Mouse (Mus musculus): ENCODE data around the gene Dmxl2. TPM values are rescaled to one million over a fixed set of nuclear protein-coding genes. Genes with fewer than 3 reads are reported as not detected.

The Dmxl2 gene
- total RNA-seq, 2 experiments from 2014 or later = 7.1 to 8.7 TPM

- DNase-seq (ENCODE audit: low spot score in 2 of 2) = peak; percentile 25 to 31
Measured at GRCm38 (mm10) chr9:54500832-54501452, 484 bp downstream of the Dmxl2 start.

GRCm38 (mm10) chr9:54499791-54500190 lies 1.6 kb downstream of the Dmxl2 start:
- no peak for DNase-seq (ENCODE audit: low spot score in 2 of 2)

GRCm38 (mm10) chr9:54499291-54499690 lies 2.1 kb downstream of the Dmxl2 start:
- no peak for DNase-seq (ENCODE audit: low spot score in 2 of 2)

- no peak for DNase-seq (ENCODE audit: low spot score in 2 of 2)
Measured at GRCm38 (mm10) chr9:54490431-54490830, 11.0 kb downstream of the Dmxl2 start.

GRCm38 (mm10) chr9:54489599-54489998 lies 11.8 kb downstream of the Dmxl2 start:
- DNase-seq (ENCODE audit: low spot score in 2 of 2) = no peak

GRCm38 (mm10) chr9:54484927-54485326 lies 16.5 kb downstream of the Dmxl2 start:
- DNase-seq (ENCODE audit: low spot score in 2 of 2) = no peak

- no peak for DNase-seq (ENCODE audit: low spot score in 2 of 2)
Measured at GRCm38 (mm10) chr9:54483215-54483614, 18.2 kb downstream of the Dmxl2 start.

- no peak for DNase-seq (ENCODE audit: low spot score in 2 of 2)
Measured at GRCm38 (mm10) chr9:54482763-54483162, 18.7 kb downstream of the Dmxl2 start.

GRCm38 (mm10) chr9:54479054-54479453 lies 22.4 kb downstream of the Dmxl2 start:
- no peak for DNase-seq (ENCODE audit: low spot score in 2 of 2)

- no peak for DNase-seq (ENCODE audit: low spot score in 2 of 2)
Measured at GRCm38 (mm10) chr9:54478117-54478516, 23.3 kb downstream of the Dmxl2 start.

GRCm38 (mm10) chr9:54474546-54474945 lies 26.9 kb downstream of the Dmxl2 start:
- DNase-seq (ENCODE audit: low spot score in 2 of 2) = no peak

- no peak for DNase-seq (ENCODE audit: low spot score in 2 of 2)
Measured at GRCm38 (mm10) chr9:54474031-54474430, 27.4 kb downstream of the Dmxl2 start.

GRCm38 (mm10) chr9:54472784-54473183 lies 28.6 kb downstream of the Dmxl2 start:
- no peak for DNase-seq (ENCODE audit: low spot score in 2 of 2)

- DNase-seq (ENCODE audit: low spot score in 2 of 2) = no peak
Measured at GRCm38 (mm10) chr9:54469339-54469738, 32.1 kb downstream of the Dmxl2 start.

- no peak for DNase-seq (ENCODE audit: low spot score in 2 of 2)
Measured at GRCm38 (mm10) chr9:54467433-54467933, 33.9 kb downstream of the Dmxl2 start.

GRCm38 (mm10) chr9:54463483-54464054 lies 37.9 kb downstream of the Dmxl2 start:
- no peak for DNase-seq (ENCODE audit: low spot score in 2 of 2)

- DNase-seq (ENCODE audit: low spot score in 2 of 2) = no peak
Measured at GRCm38 (mm10) chr9:54439015-54439414, 62.4 kb downstream of the Dmxl2 start.

GRCm38 (mm10) chr9:54438246-54438645 lies 63.2 kb downstream of the Dmxl2 start:
- peak in 1 of 2 experiments; percentile 33 for DNase-seq (ENCODE audit: low spot score in 2 of 2)

- no peak for DNase-seq (ENCODE audit: low spot score in 2 of 2)
Measured at GRCm38 (mm10) chr9:54416238-54416637, 85.2 kb downstream of the Dmxl2 start.

- no peak for DNase-seq (ENCODE audit: low spot score in 2 of 2)
Measured at GRCm38 (mm10) chr9:54356756-54357155, 144.7 kb downstream of the Dmxl2 start.

GRCm38 (mm10) chr9:54342026-54342425 lies 159.4 kb downstream of the Dmxl2 start:
- DNase-seq (ENCODE audit: low spot score in 2 of 2) = no peak

GRCm38 (mm10) chr9:54336532-54337144 lies 164.8 kb downstream of the Dmxl2 start:
- DNase-seq (ENCODE audit: low spot score in 2 of 2) = peak in 1 of 2 experiments; percentile 35
